Mouse (Mus musculus) ES-Bruce4 (cell line): Measurements from ENCODE around the gene Actl7b.

Experiments
- CTCF ChIP-seq: IDR thresholded peaks from one replicate; pipeline ENCODE4 v1.8.1; 2011; ENCODE audit warnings: low read depth, low read length
- EP300 ChIP-seq: IDR thresholded peaks from 2 replicates; pipeline ENCODE4 v1.6.1; 2011; ENCODE audit warnings: low read depth, low read length; ENCODE audit not compliant: insufficient read depth
- POLR2A ChIP-seq: IDR thresholded peaks from one replicate; pipeline ENCODE4 v1.8.1; 2011; ENCODE audit warnings: low read length; ENCODE audit not compliant: insufficient read depth

DNA sequence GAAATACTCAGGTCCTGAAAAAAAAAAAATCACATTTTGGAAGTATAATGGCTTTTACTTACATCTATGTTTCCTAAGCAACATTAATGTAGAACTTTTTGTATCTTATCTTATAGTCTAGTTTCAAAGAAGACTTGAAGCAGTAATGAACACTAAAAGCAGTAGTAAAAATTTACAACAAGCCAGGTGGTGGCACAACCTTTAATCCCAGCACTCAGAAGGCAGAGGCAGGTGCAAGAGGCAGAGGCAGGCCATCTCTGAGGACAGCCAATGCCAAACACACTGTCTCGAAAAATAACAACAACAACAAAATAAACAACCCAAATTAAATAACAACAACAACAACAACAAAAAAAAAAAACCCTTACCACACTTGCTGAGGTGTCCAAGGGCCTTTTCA lies 29.8 kb upstream of the Actl7b start:
- TF ChIP-seq POLR2A: no peak
- no peak for TF ChIP-seq EP300
- no peak for TF ChIP-seq CTCF
